Mouse (Mus musculus): ENCODE measurements at regions not wholly inside any gene's neighbourhood (a gene's known extent, or its start where the extent isn't known, plus 50 kb on each side); places are given as distances from the start of the nearest gene placed in this dataset.
"Not testable (repeated sequence)": the region's sequence is repeated elsewhere in the genome, so short reads cannot be mapped to it uniquely, and the experiment has no call there.

GRCm38 (mm10) chr5:77827971-77828370, 420.1 kb upstream of the Igfbp7 start:
- DNase-seq (ENCODE audit: extremely low spot score in 1 of 2, low spot score in 2 of 2) = no peak
- intact Hi-C loops (cut with DNase I) = no loop called here

- intact Hi-C loops (cut with DNase I) = no loop called here
- DNase-seq (ENCODE audit: extremely low spot score in 1 of 2, low spot score in 2 of 2) = no peak
These were observed 418.2 kb upstream of the Igfbp7 start for GRCm38 (mm10) chr5:77826063-77826462.

- intact Hi-C loops (cut with DNase I) = no loop called here
- no peak for DNase-seq (ENCODE audit: extremely low spot score in 1 of 2, low spot score in 2 of 2)
These were observed 409.0 kb upstream of the Igfbp7 start for GRCm38 (mm10) chr5:77816759-77817280.

GRCm38 (mm10) chr5:77809844-77810243, 402.0 kb upstream of the Igfbp7 start:
- intact Hi-C loops (cut with DNase I) = loop anchor here (5.0 kb wide), 1 partner anchor 348 kb away; no protein-coding TSS in a partner anchor

GRCm38 (mm10) chr5:77807726-77808125, 399.9 kb upstream of the Igfbp7 start:
- intact Hi-C loops (cut with DNase I) = loop anchor here (5.0 kb wide), 1 partner anchor 345 kb away; no protein-coding TSS in a partner anchor
- peak; percentile 75 to 77 for DNase-seq (ENCODE audit: extremely low spot score in 1 of 2, low spot score in 2 of 2)

More at GRCm38 (mm10) chr5:77809844-77810243, 402.0 kb upstream of the Igfbp7 start:
- no peak for DNase-seq (ENCODE audit: extremely low spot score in 1 of 2, low spot score in 2 of 2)

- DNase-seq (ENCODE audit: extremely low spot score in 1 of 2, low spot score in 2 of 2) = peak in 1 of 2 experiments; percentile 25
- intact Hi-C loops (cut with DNase I) = loop anchor here (5.0 kb wide), 1 partner anchor 344 kb away; no protein-coding TSS in a partner anchor
These were observed 398.7 kb upstream of the Igfbp7 start for GRCm38 (mm10) chr5:77806334-77807157.

- intact Hi-C loops (cut with DNase I) = loop anchor here (5.0 kb wide), 1 partner anchor 343 kb away; no protein-coding TSS in a partner anchor
- DNase-seq (ENCODE audit: extremely low spot score in 1 of 2, low spot score in 2 of 2) = no peak
These were observed 398.0 kb upstream of the Igfbp7 start for GRCm38 (mm10) chr5:77805796-77806195.

- intact Hi-C loops (cut with DNase I) = loop anchor here (5.0 kb wide), 1 partner anchor 343 kb away; no protein-coding TSS in a partner anchor
These were observed 397.5 kb upstream of the Igfbp7 start for GRCm38 (mm10) chr5:77805303-77805702.

GRCm38 (mm10) chr5:77804113-77804512, 396.3 kb upstream of the Igfbp7 start:
- DNase-seq (ENCODE audit: extremely low spot score in 1 of 2, low spot score in 2 of 2) = no peak
- intact Hi-C loops (cut with DNase I) = no loop called here

More at GRCm38 (mm10) chr5:77805303-77805702, 397.5 kb upstream of the Igfbp7 start:
- no peak for DNase-seq (ENCODE audit: extremely low spot score in 1 of 2, low spot score in 2 of 2)

- intact Hi-C loops (cut with DNase I) = no loop called here
- peak; percentile 49 to 53 for DNase-seq (ENCODE audit: extremely low spot score in 1 of 2, low spot score in 2 of 2)
These were observed 395.7 kb upstream of the Igfbp7 start for GRCm38 (mm10) chr5:77803562-77803961.

GRCm38 (mm10) chr5:77796960-77797359, 389.1 kb upstream of the Igfbp7 start:
- intact Hi-C loops (cut with DNase I) = no loop called here
- no peak for DNase-seq (ENCODE audit: extremely low spot score in 1 of 2, low spot score in 2 of 2)

GRCm38 (mm10) chr5:77795766-77796165, 387.9 kb upstream of the Igfbp7 start:
- DNase-seq (ENCODE audit: extremely low spot score in 1 of 2, low spot score in 2 of 2) = no peak

GRCm38 (mm10) chr5:77783953-77784352, 376.1 kb upstream of the Igfbp7 start:
- DNase-seq (ENCODE audit: extremely low spot score in 1 of 2, low spot score in 2 of 2) = no peak
- intact Hi-C loops (cut with DNase I) = no loop called here

More at GRCm38 (mm10) chr5:77795766-77796165, 387.9 kb upstream of the Igfbp7 start:
- intact Hi-C loops (cut with DNase I) = no loop called here

GRCm38 (mm10) chr5:77762426-77763042, 354.7 kb upstream of the Igfbp7 start:
- no peak for DNase-seq (ENCODE audit: extremely low spot score in 1 of 2, low spot score in 2 of 2)

GRCm38 (mm10) chr5:77762013-77762412, 354.2 kb upstream of the Igfbp7 start:
- no peak for DNase-seq (ENCODE audit: extremely low spot score in 1 of 2, low spot score in 2 of 2)
- intact Hi-C loops (cut with DNase I) = no loop called here

More at GRCm38 (mm10) chr5:77762426-77763042, 354.7 kb upstream of the Igfbp7 start:
- intact Hi-C loops (cut with DNase I) = no loop called here

- no peak for DNase-seq (ENCODE audit: extremely low spot score in 1 of 2, low spot score in 2 of 2)
- intact Hi-C loops (cut with DNase I) = no loop called here
These were observed 341.1 kb upstream of the Igfbp7 start for GRCm38 (mm10) chr5:77748933-77749332.

GRCm38 (mm10) chr5:77746604-77747003, 338.8 kb upstream of the Igfbp7 start:
- DNase-seq (ENCODE audit: extremely low spot score in 1 of 2, low spot score in 2 of 2) = no peak

GRCm38 (mm10) chr5:77743467-77743866, 335.6 kb upstream of the Igfbp7 start:
- intact Hi-C loops (cut with DNase I) = no loop called here
- DNase-seq (ENCODE audit: extremely low spot score in 1 of 2, low spot score in 2 of 2) = no peak

More at GRCm38 (mm10) chr5:77746604-77747003, 338.8 kb upstream of the Igfbp7 start:
- intact Hi-C loops (cut with DNase I) = no loop called here

- DNase-seq (ENCODE audit: extremely low spot score in 1 of 2, low spot score in 2 of 2); intact Hi-C loops (cut with DNase I): not testable (repeated sequence)
These were observed 322.4 kb upstream of the Igfbp7 start for GRCm38 (mm10) chr5:77730286-77730685.

All from left cerebral cortex, postnatal 10 days (tissue).